Mouse (Mus musculus) G1E (cell line): ENCODE measurements at regions not wholly inside any gene's neighbourhood (a gene's known extent, or its start where the extent isn't known, plus 50 kb on each side); places are given as distances from the start of the nearest gene placed in this dataset.

ENCODE experiments used
- CTCF ChIP-seq: IDR thresholded peaks from 2 replicates; pipeline ENCODE4 v1.5.1; 2012; ENCODE audit warnings: low read depth, low read length, inconsistent platforms, mixed read lengths
- GATA1 ChIP-seq: IDR thresholded peaks from 2 replicates; pipeline ENCODE4 v1.6.1; 2012; ENCODE audit warnings: borderline replicate concordance, low read length, inconsistent platforms, mixed read lengths
- GATA2 ChIP-seq: IDR thresholded peaks from 2 replicates; pipeline ENCODE4 v1.6.1; 2012; ENCODE audit warnings: low read depth, low read length, inconsistent platforms, borderline replicate concordance
- POLR2AphosphoS5 ChIP-seq: IDR thresholded peaks from 2 replicates; pipeline ENCODE4 v1.6.1; 2012; ENCODE audit warnings: low read depth, low read length, inconsistent platforms; ENCODE audit not compliant: insufficient replicate concordance
- TAL1 ChIP-seq: conservative IDR thresholded peaks from 2 replicates; pipeline ENCODE4 v1.6.1; 2012; ENCODE audit warnings: low read depth, low read length, inconsistent platforms, mixed read lengths

- TF ChIP-seq CTCF (no peak), GATA1 (no peak), GATA2 (no peak), TAL1 (no peak), POLR2AphosphoS5 (no peak)
Observed at GRCm38 (mm10) chr14:104644626-104645025, 122.2 kb upstream of the Rnf219 start.
